Comparison of ENCODE assay signal across 8 mouse cellular contexts in the genomic region with DNA sequence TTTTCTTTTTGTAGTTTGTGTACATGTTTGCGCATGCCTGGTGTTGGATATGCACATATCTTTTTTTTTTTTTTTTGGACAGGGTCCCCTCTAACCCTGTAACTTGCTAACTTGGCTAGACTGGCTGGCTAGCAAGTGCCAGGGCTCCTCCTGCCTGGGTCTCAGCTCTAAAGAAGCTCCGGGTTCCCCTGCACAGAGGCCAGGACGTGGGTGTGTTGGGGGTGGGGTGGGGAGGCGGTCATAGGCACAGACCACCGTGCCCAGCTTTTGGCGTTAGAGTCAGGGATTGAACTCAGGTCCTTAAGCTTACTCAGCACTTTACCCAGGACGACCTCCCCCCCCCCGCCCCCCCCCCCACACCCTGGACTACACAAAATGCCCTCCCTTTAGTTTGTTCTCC. TPM values are rescaled to one million over a fixed set of nuclear protein-coding genes. Genes with fewer than 3 reads are reported as not detected.
A peak's percentile ranks its signal among the peaks of the same experiment; 100 is the strongest.
DNase-seq lines count a peak whose midpoint lies in the region; ATAC-seq and TF ChIP-seq lines count a peak whose summit lies in the region.

No protein-coding gene starts in this region.

- no peaks in the 10 kb centered on the region for H3K9me3 ChIP-seq in hindbrain, embryonic 16.5 days (ENCODE audit: control insufficient read depth, low read length)
- H3K9me3 ChIP-seq in midbrain, embryonic 13.5 days = no peaks in the 10 kb centered on the region

- WGBS in kidney, adult 2 months = 38% methylated on average over 6 of the region's 8 CpGs
- WGBS in hindbrain, embryonic 16.5 days = 43% methylated on average over 7 of the region's 8 CpGs
- WGBS in midbrain, embryonic 13.5 days = 39% methylated on average over 7 of the region's 8 CpGs

- peak overlapping the region; percentile 39; the same call in 1 of the 2 replicates for H3K9ac ChIP-seq in hindbrain, embryonic 16.5 days (ENCODE audit: low read depth, low read length)
- H3K9ac ChIP-seq in midbrain, embryonic 13.5 days (replicated peaks) = peak overlapping the region; percentile 58; the same call in 1 of the 2 replicates

- H3K27me3 ChIP-seq in kidney, adult 2 months (replicated peaks; ENCODE audit: control insufficient read depth, insufficient read depth, low read length) = no peaks in the 10 kb centered on the region
- H3K27me3 ChIP-seq in hindbrain, embryonic 16.5 days (replicated peaks; ENCODE audit: control insufficient read depth, insufficient read depth, low read length) = no peaks in the 10 kb centered on the region
- H3K27me3 ChIP-seq in midbrain, embryonic 13.5 days = no peaks in the 10 kb centered on the region

- no peak overlapping the region for H3K27ac ChIP-seq in kidney, adult 2 months (ENCODE audit: insufficient read depth, low read depth, low read length)
- no peak overlapping the region for H3K27ac ChIP-seq in cortical plate, adult 2 months (ENCODE audit: insufficient read depth, low read length)
- no peak overlapping the region for H3K27ac ChIP-seq in hindbrain, embryonic 16.5 days (ENCODE audit: low read depth, low read length)
- H3K27ac ChIP-seq in midbrain, embryonic 13.5 days = no peak overlapping the region

- H3K4me2 ChIP-seq in hindbrain, embryonic 16.5 days (ENCODE audit: low read length) = peak overlapping the region; percentile 90
- H3K4me2 ChIP-seq in midbrain, embryonic 13.5 days (replicated peaks) = peak overlapping the region; percentile 95

- TF ChIP-seq POLR2A in kidney, adult 2 months (IDR thresholded peaks at IDR 0.05; ENCODE audit: low read depth, low read length) = no peak
- no peak for TF ChIP-seq POLR2A in cortical plate, adult 2 months (IDR thresholded peaks at IDR 0.05; ENCODE audit: extremely low read depth, insufficient read depth, low read length)

- no peak for ATAC-seq in hindbrain, embryonic 16.5 days
- no peak for ATAC-seq in midbrain, embryonic 13.5 days

- no peak for DNase-seq in kidney, adult 2 months
- no peak for DNase-seq in kidney, adult 18-20 months
- DNase-seq in left cerebral cortex, adult 9 months (ENCODE audit: low spot score in 2 of 2) = no peak
- no peak for DNase-seq in adipocyte (ENCODE audit: low spot score)
- no peak for DNase-seq in lung, postnatal 36 days

- no peak for TF ChIP-seq CTCF in kidney, adult 2 months (conservative IDR thresholded peaks at IDR 0.05; ENCODE audit: insufficient read depth, insufficient read length, low read depth, low read length)
- no peak for TF ChIP-seq CTCF in cortical plate, adult 2 months (IDR thresholded peaks at IDR 0.05; ENCODE audit: extremely low read depth, insufficient read depth, low read length)

- peak overlapping the region; percentile 87; the same call in 1 of the 2 replicates for H3K4me3 ChIP-seq in kidney, adult 2 months (ENCODE audit: insufficient read depth, low read depth, low read length)
- H3K4me3 ChIP-seq in cortical plate, adult 2 months (ENCODE audit: insufficient read depth, low read length) = peak overlapping the region; percentile 81
- peak overlapping the region; percentile 91 for H3K4me3 ChIP-seq in hindbrain, embryonic 16.5 days (ENCODE audit: low read length)
- H3K4me3 ChIP-seq in midbrain, embryonic 13.5 days (replicated peaks) = peak overlapping the region; percentile 87

- no peaks in the 10 kb centered on the region for H3K36me3 ChIP-seq in kidney, adult 2 months (ENCODE audit: control insufficient read depth, insufficient read depth, low read length)
- H3K36me3 ChIP-seq in hindbrain, embryonic 16.5 days (ENCODE audit: control insufficient read depth, insufficient read depth, low read length) = no peaks in the 10 kb centered on the region; the same call in 1 of the 2 replicates
- peaks cover 10% of the 10 kb centered on the region for H3K36me3 ChIP-seq in midbrain, embryonic 13.5 days

- H3K4me1 ChIP-seq in kidney, adult 2 months (ENCODE audit: control insufficient read depth, insufficient read depth, low read length) = peaks cover 18% of the 10 kb centered on the region; the same call in 1 of the 2 replicates
- H3K4me1 ChIP-seq in cortical plate, adult 2 months (ENCODE audit: control insufficient read depth, insufficient read depth, low read length) = peaks cover 4% of the 10 kb centered on the region; the same call in 1 of the 2 replicates
- H3K4me1 ChIP-seq in hindbrain, embryonic 16.5 days (ENCODE audit: control insufficient read depth, insufficient read depth, low read depth, low read length) = peaks cover 23% of the 10 kb centered on the region
- peaks cover 35% of the 10 kb centered on the region for H3K4me1 ChIP-seq in midbrain, embryonic 13.5 days (replicated peaks)

RNA-seq across cellular contexts. Expression of a gene that starts 1.1 kb away (rescaled TPM):
- polyA plus RNA-seq in kidney, adult 2 months (2012; rRNA removed) = 79.0 and 79.8 TPM in 2 replicates
- polyA plus RNA-seq in cortical plate, adult 2 months (2012; rRNA removed) = 97.9 and 101 TPM in 2 replicates
- 59.3 and 62.0 TPM in 2 replicates for polyA plus RNA-seq in hindbrain, embryonic 16.5 days (2015; fragmentation: Nextera tagmentation; extraction: Ambion mirVana)
- 55.1 and 55.2 TPM in 2 replicates for polyA plus RNA-seq in midbrain, embryonic 13.5 days (2015; fragmentation: Nextera tagmentation; extraction: Ambion mirVana)

RNA-seq across cellular contexts. Expression of a gene that starts 27.6 kb away (rescaled TPM):
- polyA plus RNA-seq in kidney, adult 2 months (2012; rRNA removed) = 2.6 and 2.7 TPM in 2 replicates
- 24.4 and 24.7 TPM in 2 replicates for polyA plus RNA-seq in cortical plate, adult 2 months (2012; rRNA removed)
- polyA plus RNA-seq in hindbrain, embryonic 16.5 days (2015; fragmentation: Nextera tagmentation; extraction: Ambion mirVana) = 36.3 and 43.4 TPM in 2 replicates
- polyA plus RNA-seq in midbrain, embryonic 13.5 days (2015; fragmentation: Nextera tagmentation; extraction: Ambion mirVana) = 44.7 and 45.7 TPM in 2 replicates

RNA-seq across cellular contexts. Expression of a gene that starts 42.9 kb away (rescaled TPM):
- 97.1 and 109 TPM in 2 replicates for polyA plus RNA-seq in kidney, adult 2 months (2012; rRNA removed)
- polyA plus RNA-seq in cortical plate, adult 2 months (2012; rRNA removed) = 47.8 and 51.6 TPM in 2 replicates
- 24.9 and 30.8 TPM in 2 replicates for polyA plus RNA-seq in hindbrain, embryonic 16.5 days (2015; fragmentation: Nextera tagmentation; extraction: Ambion mirVana)
- polyA plus RNA-seq in midbrain, embryonic 13.5 days (2015; fragmentation: Nextera tagmentation; extraction: Ambion mirVana) = 21.5 TPM in 2 replicates

RNA-seq across cellular contexts. Expression of a gene that starts 45.8 kb away (rescaled TPM):
- polyA plus RNA-seq in kidney, adult 2 months (2012; rRNA removed) = 1.2 TPM in 2 replicates
- polyA plus RNA-seq in cortical plate, adult 2 months (2012; rRNA removed) = 0.04 TPM in 1 of 2 replicates, not detected in the other
- polyA plus RNA-seq in hindbrain, embryonic 16.5 days (2015; fragmentation: Nextera tagmentation; extraction: Ambion mirVana) = 0.11 and 0.16 TPM in 2 replicates
- 0.08 and 0.11 TPM in 2 replicates for polyA plus RNA-seq in midbrain, embryonic 13.5 days (2015; fragmentation: Nextera tagmentation; extraction: Ambion mirVana)
